Mouse (Mus musculus) left cerebral cortex, adult 8-10 months (tissue): ENCODE measurements around the gene Hspb6. TPM values are rescaled to one million over a fixed set of nuclear protein-coding genes. Genes with fewer than 3 reads are reported as not detected.

Experiments used
- microRNA-seq, 2 experiments: library from miRNA; unstranded; fragments of <30 nt; microRNA quantifications; one replicate each; pipeline ENCODE4 v1.2.0; 2022
- total RNA-seq, 4 experiments: library from RNA; stranded (reverse); gene quantifications; 2 replicates each; pipeline ENCODE4 v1.2.4; 2022

The Hspb6 gene
- total RNA-seq, 4 experiments from 2014 or later = 5.5 to 8.1 (median 6.4) TPM

Small RNA genes within 50 kb of the gene (microRNA-seq; reads per million reads assigned to microRNA genes)
- gene Gm38670 = 0.63 to 0.88 reads per million in 2 experiments
- 0.66 to 1.3 reads per million in 2 experiments for gene Mir3569

Other genes with a start within 250 kb of the Hspb6 start
- 10 to 100 TPM; 60.6 to 74.5 (median 62.8) TPM for gene Alkbh6, start 243.5 kb upstream of the Hspb6 start, total RNA-seq
- gene Syne4, start 237.4 kb upstream of the Hspb6 start, total RNA-seq = 10 to 100 TPM in 1 of 4 experiments, 1 to 10 TPM in 3; 7.4 to 10.5 (median 8.8) TPM
- gene E130208F15Rik, start 230.4 kb upstream of the Hspb6 start, total RNA-seq = under 1 TPM in 3 of 4 experiments, not detected in 1; 0.34 to 0.87 (median 0.48) TPM
- 10 to 100 TPM in 1 of 4 experiments, 1 to 10 TPM in 3; 8.3 to 10.0 (median 9.0) TPM for gene Sdhaf1, start 228.3 kb upstream of the Hspb6 start, total RNA-seq
- 10 to 100 TPM; 29.0 to 31.8 (median 31.0) TPM for gene Lrfn3, start 189.4 kb upstream of the Hspb6 start, total RNA-seq
- 100 to 1,000 TPM in 2 of 4 experiments, 10 to 100 TPM in 2; 25.2 to 334 (median 134) TPM for gene Tyrobp, start 138.4 kb upstream of the Hspb6 start, total RNA-seq
- 1 to 10 TPM in 3 of 4 experiments, not detected in 1; 1.4 to 3.0 (median 2.1) TPM for gene Hcst, start 132.3 kb upstream of the Hspb6 start, total RNA-seq
- 1 to 10 TPM; 2.2 to 4.5 (median 2.8) TPM for gene Nfkbid, start 130.4 kb upstream of the Hspb6 start, total RNA-seq
- 1,000 to 10,000 TPM; 1,239 to 1,309 (median 1,269) TPM for gene Aplp1, start 106.6 kb upstream of the Hspb6 start, total RNA-seq
- 10 to 100 TPM in 1 of 4 experiments, 1 to 10 TPM in 3; 5.5 to 10.2 (median 7.5) TPM for gene Kirrel2, start 94.5 kb upstream of the Hspb6 start, total RNA-seq
- under 1 TPM; 0.68 to 0.82 (median 0.75) TPM for gene Nphs1, start 93.9 kb upstream of the Hspb6 start, total RNA-seq
- gene Prodh2, start 58.6 kb upstream of the Hspb6 start, total RNA-seq = not detected
- gene Arhgap33, start 17.1 kb upstream of the Hspb6 start, total RNA-seq = 100 to 1,000 TPM; 177 to 184 (median 178) TPM
- gene Proser3, start 121 bp downstream of the Hspb6 start, total RNA-seq = 1 to 10 TPM; 3.4 to 4.4 (median 4.0) TPM
- 10 to 100 TPM; 33.8 to 45.0 (median 41.1) TPM for gene Lin37, start 7.7 kb downstream of the Hspb6 start, total RNA-seq
- gene U2af1l4, start 11.1 kb downstream of the Hspb6 start, total RNA-seq = 10 to 100 TPM; 61.5 to 76.6 (median 71.7) TPM
- gene Gm49396, start 11.2 kb downstream of the Hspb6 start, total RNA-seq = 1 to 10 TPM; 5.7 to 7.5 (median 6.3) TPM
- 100 to 1,000 TPM in 3 of 4 experiments, 10 to 100 TPM in 1; 97.2 to 102 (median 101) TPM for gene Psenen, start 11.4 kb downstream of the Hspb6 start, total RNA-seq
- gene Igflr1, start 13.2 kb downstream of the Hspb6 start, total RNA-seq = 1 to 10 TPM; 2.5 to 3.8 (median 2.8) TPM
- gene Kmt2b, start 36.5 kb downstream of the Hspb6 start, total RNA-seq = 10 to 100 TPM; 43.7 to 52.9 (median 47.6) TPM
- gene Zbtb32, start 46.7 kb downstream of the Hspb6 start, total RNA-seq = not detected
- gene Upk1a, start 60.7 kb downstream of the Hspb6 start, total RNA-seq = under 1 TPM in 3 of 4 experiments, not detected in 1; 0.23 to 0.51 (median 0.35) TPM
- 100 to 1,000 TPM; 641 to 753 (median 694) TPM for gene Cox6b1, start 74.0 kb downstream of the Hspb6 start, total RNA-seq
- not detected for gene Etv2, start 83.7 kb downstream of the Hspb6 start, total RNA-seq
- gene Rbm42, start 98.1 kb downstream of the Hspb6 start, total RNA-seq = 10 to 100 TPM; 57.5 to 68.0 (median 63.6) TPM
- gene Haus5, start 112.8 kb downstream of the Hspb6 start, total RNA-seq = 1 to 10 TPM; 5.6 to 9.1 (median 7.3) TPM
- not detected for gene Pmis2, start 119.4 kb downstream of the Hspb6 start, total RNA-seq
- not detected for gene 2200002J24Rik, start 146.7 kb downstream of the Hspb6 start, total RNA-seq
- gene Atp4a, start 160.0 kb downstream of the Hspb6 start, total RNA-seq = 1 to 10 TPM in 3 of 4 experiments, under 1 TPM in 1; 0.57 to 2.0 (median 1.6) TPM
- 100 to 1,000 TPM; 113 to 127 (median 115) TPM for gene Tmem147, start 177.4 kb downstream of the Hspb6 start, total RNA-seq
- not detected for gene Gapdhs, start 191.5 kb downstream of the Hspb6 start, total RNA-seq
- 10 to 100 TPM; 12.0 to 17.3 (median 13.7) TPM for gene Sbsn, start 199.3 kb downstream of the Hspb6 start, total RNA-seq
- 1 to 10 TPM; 4.1 to 5.2 (median 4.7) TPM for gene Dmkn, start 211.6 kb downstream of the Hspb6 start, total RNA-seq
- gene Krtdap, start 235.7 kb downstream of the Hspb6 start, total RNA-seq = not detected